Mouse (Mus musculus) hindbrain, postnatal 0 days (tissue): ENCODE measurements at regions not wholly inside any gene's neighbourhood (a gene's known extent, or its start where the extent isn't known, plus 50 kb on each side); places are given as distances from the start of the nearest gene placed in this dataset.
A peak's percentile ranks its signal among the peaks of the same experiment; 100 is the strongest.

ENCODE experiments used
- ATAC-seq: fragments of 200-750 bp; cut with Nextera tagmentation; 2 replicates; pipeline ENCODE4 v1.8.0; 2017; ENCODE audit warnings: mild to moderate bottlenecking, moderate TSS enrichment, moderate library complexity
- DNase-seq: peaks from one replicate; pipeline ENCODE4 v3.0.0-alpha.2; 2015; ENCODE audit warnings: low spot score
- H3K27ac ChIP-seq: fragments of 300-500 bp; sonication (generic); 2 replicates; pipeline ENCODE4 v1.5.1; 2014; ENCODE audit warnings: mild to moderate bottlenecking
- H3K27me3 ChIP-seq: fragments of 300-500 bp; sonication (generic); 2 replicates; pipeline ENCODE4 v1.6.1; 2014; ENCODE audit warnings: low read length, mixed read lengths; ENCODE audit not compliant: insufficient read depth
- H3K36me3 ChIP-seq: fragments of 300-500 bp; sonication (generic); 2 replicates; pipeline ENCODE4 v1.6.1; 2014; ENCODE audit warnings: low read length, mixed read lengths; ENCODE audit not compliant: insufficient read depth
- H3K4me1 ChIP-seq: fragments of 300-500 bp; sonication (generic); 2 replicates; pipeline ENCODE4 v1.6.1; 2014; ENCODE audit warnings: antibody characterized with exemption, low read length, mixed read lengths; ENCODE audit not compliant: insufficient read depth
- H3K4me2 ChIP-seq: fragments of 300-500 bp; sonication (generic); 2 replicates; pipeline ENCODE4 v1.6.1; 2014; ENCODE audit warnings: low read depth, mild to moderate bottlenecking, low read length, moderate library complexity, mixed read lengths
- H3K4me3 ChIP-seq: fragments of 300-500 bp; sonication (generic); 2 replicates; pipeline ENCODE4 v1.5.1; 2014; ENCODE audit warnings: low read length
- H3K9ac ChIP-seq: fragments of 300-500 bp; sonication (generic); replicated peaks from 2 replicates; pipeline ENCODE4 v1.6.1; 2014; ENCODE audit warnings: mild to moderate bottlenecking, low read length, moderate library complexity, mixed read lengths
- H3K9me3 ChIP-seq: fragments of 300-500 bp; sonication (generic); 2 replicates; pipeline ENCODE4 v1.6.1; 2016; ENCODE audit warnings: low read length, mixed read lengths
- CTCF ChIP-seq: IDR thresholded peaks from 2 replicates; pipeline ENCODE4 v1.5.1; 2016; ENCODE audit warnings: antibody characterized with exemption, control low read depth, low read depth
- WGBS: fragments of 180-500 bp; shearing (Covaris S2); extraction: QIAGEN DNeasy Blood & Tissue Kit; methylation state at CpG from one replicate; pipeline ENCODE4 v1.1.7; 2014; 5-methylcytosine and 5-hydroxymethylcytosine counted together

DNA sequence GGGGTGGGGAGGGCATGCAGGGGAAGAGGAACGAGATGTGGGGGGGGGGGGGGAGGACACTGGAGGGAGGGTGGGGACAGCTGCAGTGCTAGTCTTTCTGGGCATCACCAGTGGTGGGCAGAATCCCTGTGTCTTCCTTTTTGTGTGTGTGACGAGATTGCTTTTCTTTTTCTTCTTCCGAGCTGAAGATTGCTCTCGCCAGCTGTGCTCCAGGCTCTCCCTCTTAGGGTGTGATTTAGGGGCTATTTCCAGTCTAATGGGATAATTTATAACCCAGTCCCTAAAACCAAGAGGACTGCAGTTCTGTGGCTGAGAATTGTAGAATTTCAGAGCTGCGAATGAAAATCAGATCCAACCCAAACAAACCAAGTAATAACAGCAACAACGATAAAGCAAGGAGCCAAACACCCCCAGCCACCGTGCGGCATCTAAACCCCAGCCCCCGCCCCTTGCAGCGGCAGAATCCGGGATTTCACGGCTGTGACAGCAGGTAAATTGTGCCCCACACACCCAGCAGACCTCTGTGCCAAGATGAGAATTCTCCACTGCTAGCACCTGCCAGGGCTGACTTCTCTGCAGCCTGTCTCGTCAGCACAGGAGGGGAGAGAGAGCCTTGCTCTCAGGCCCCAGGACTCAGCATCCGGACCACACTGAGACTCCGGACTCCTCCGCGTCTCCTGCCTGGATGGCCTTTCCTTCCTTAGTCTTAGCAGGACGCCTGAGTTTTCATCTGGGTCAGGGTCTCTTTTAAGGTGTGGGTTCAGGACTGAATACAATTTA, 104.3 kb downstream of the Rpl14 start:
- H3K9me3 ChIP-seq, result no peaks in the 10 kb centered on the region
- ATAC-seq (no peak), DNase-seq (peak; percentile 25)
- peak overlapping the region; percentile 50 for H3K4me2 ChIP-seq
- no peaks in the 10 kb centered on the region for H3K36me3 ChIP-seq
- H3K27ac ChIP-seq, result no peak overlapping the region
- H3K4me1 ChIP-seq, result peaks cover 9% of the 10 kb centered on the region
- under 1% methylated on average over 17 of the region's 18 CpGs for WGBS
- no peaks in the 10 kb centered on the region for H3K27me3 ChIP-seq
- H3K4me3 ChIP-seq, result peak overlapping the region; percentile 25
- TF ChIP-seq CTCF, result no peak
- H3K9ac ChIP-seq, result peak overlapping the region; percentile 18; the same call in 1 of the 2 replicates

DNA sequence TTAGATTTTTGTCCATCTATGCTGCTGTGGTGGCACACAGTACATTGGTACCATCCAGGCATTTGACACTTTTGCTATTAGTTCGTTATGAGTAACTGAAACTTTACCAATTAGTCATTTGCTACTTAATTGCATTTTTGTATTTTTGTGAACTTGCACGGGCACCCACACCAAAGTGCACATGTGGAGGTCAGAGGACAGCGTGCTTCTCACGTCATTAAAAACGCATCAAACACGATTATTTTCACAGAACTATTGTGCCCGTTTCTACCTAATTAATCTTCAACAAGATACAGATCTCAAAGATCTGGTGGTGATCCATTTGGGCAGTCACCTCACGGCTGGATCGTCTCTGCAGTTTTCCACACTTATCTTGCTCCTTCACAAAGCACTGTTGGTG, 105.1 kb downstream of the Rpl14 start:
- WGBS, result 26% methylated on average over 9 of the region's 9 CpGs
- Histone ChIP-seq H3K9ac (no peak overlapping the region), H3K4me3 (no peak overlapping the region), H3K27me3 (no peaks in the 10 kb centered on the region), H3K9me3 (no peaks in the 10 kb centered on the region), H3K36me3 (no peaks in the 10 kb centered on the region), H3K27ac (no peak overlapping the region), H3K4me1 (peaks cover 9% of the 10 kb centered on the region), H3K4me2 (peak overlapping the region; percentile 50)
- no peak for DNase-seq
- no peak for ATAC-seq
- TF ChIP-seq CTCF, result no peak

DNA sequence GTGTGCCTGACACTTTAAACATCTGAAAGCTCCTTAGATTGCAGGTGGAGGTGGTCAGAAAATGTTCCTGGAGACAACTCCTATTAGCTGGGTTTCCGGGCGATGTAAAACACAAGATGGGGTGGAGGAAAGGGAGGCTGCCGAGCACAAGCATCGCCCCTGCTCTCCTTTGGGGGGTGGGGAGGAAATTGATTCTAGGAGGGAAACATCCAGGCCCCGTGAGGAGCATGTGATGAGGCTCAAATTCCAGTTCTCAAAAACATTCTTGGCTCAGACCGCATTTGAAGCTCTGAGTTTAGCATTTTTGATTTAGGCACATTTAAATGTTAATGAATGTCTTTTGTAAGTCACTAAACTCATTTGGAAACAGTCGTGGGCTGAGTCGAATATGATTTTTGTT, 105.5 kb downstream of the Rpl14 start:
- no peaks in the 10 kb centered on the region for H3K27me3 ChIP-seq
- ATAC-seq, result no peak

DNA sequence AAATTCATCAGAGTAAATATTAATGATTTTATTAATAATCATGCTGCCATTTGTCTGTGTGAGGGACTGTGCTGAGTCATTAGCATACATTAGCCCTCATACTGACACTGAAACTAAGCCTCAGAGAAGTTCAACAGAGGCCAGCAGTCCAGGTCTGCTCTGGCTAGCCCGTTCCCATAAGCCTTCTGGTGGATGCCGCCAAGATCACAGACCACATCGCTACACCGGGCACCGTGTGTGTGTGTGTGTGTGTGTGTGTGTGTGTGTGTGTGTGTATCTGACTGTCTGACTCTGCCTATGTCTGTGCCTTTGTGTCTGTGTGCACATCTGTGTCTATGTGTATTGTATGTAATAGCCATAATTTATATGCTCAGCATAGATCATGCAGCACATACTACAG, 106.0 kb downstream of the Rpl14 start:
- H3K4me3 ChIP-seq, result no peak overlapping the region
- no peaks in the 10 kb centered on the region for H3K36me3 ChIP-seq
- H3K4me1 ChIP-seq, result peaks cover 9% of the 10 kb centered on the region
- no peak for DNase-seq
- no peaks in the 10 kb centered on the region for H3K27me3 ChIP-seq
- H3K27ac ChIP-seq, result no peak overlapping the region
- H3K9ac ChIP-seq, result no peak overlapping the region
- ATAC-seq, result no peak
- no peaks in the 10 kb centered on the region for H3K9me3 ChIP-seq
- H3K4me2 ChIP-seq, result no peak overlapping the region
- TF ChIP-seq CTCF, result no peak
- WGBS, result 63% methylated on average over 5 of the region's 5 CpGs

More for the DNA sequence above, 105.5 kb downstream of the Rpl14 start:
- no peak overlapping the region for H3K9ac ChIP-seq
- no peak overlapping the region for H3K27ac ChIP-seq
- H3K4me2 ChIP-seq, result no peak overlapping the region
- no peak for DNase-seq
- WGBS, result 32% methylated on average over 8 of the region's 8 CpGs
- no peaks in the 10 kb centered on the region for H3K9me3 ChIP-seq
- TF ChIP-seq CTCF, result no peak
- no peak overlapping the region for H3K4me3 ChIP-seq
- H3K4me1 ChIP-seq, result peaks cover 9% of the 10 kb centered on the region
- H3K36me3 ChIP-seq, result no peaks in the 10 kb centered on the region

DNA sequence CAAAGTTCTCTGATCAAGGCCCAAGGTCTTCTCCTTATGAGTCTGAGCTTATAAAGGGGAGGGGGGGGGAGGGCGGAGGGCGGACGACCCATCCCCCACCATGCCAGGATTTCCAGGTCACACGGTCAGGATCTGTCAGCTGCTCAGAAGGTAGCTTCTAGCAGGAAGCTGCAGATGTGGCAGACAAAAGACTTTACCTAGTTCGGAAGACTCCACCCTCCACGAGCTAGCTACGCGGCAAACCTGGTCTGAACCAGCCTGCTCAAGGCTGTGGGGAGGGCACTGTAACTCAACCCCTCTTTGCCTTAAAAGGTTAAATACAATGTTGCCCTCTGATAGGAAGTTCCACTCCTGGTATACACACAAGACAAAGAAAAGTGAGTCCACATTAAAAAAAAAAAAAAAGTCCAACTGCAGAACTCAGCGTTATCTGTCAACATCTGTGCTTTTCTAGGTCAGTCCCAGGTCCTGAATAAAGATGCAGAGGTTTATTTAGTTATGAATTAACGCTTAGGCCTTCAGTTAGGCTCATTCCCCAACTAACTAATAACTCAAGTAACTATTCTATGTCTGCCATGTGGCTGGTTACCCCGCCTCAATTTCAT, 108.7 kb downstream of the Rpl14 start:
- H3K9ac ChIP-seq, result no peak overlapping the region
- no peak overlapping the region for H3K4me2 ChIP-seq
- H3K4me1 ChIP-seq, result peaks cover 4% of the 10 kb centered on the region; the same call in 1 of the 2 replicates
- no peak overlapping the region; the same call in 1 of the 2 replicates for H3K27ac ChIP-seq
- H3K9me3 ChIP-seq, result no peaks in the 10 kb centered on the region
- no peak for TF ChIP-seq CTCF
- no peak overlapping the region for H3K4me3 ChIP-seq
- DNase-seq, result no peak
- ATAC-seq, result no peak
- no peaks in the 10 kb centered on the region for H3K36me3 ChIP-seq
- no peaks in the 10 kb centered on the region for H3K27me3 ChIP-seq
- WGBS, result 54% methylated on average over 11 of the region's 11 CpGs

DNA sequence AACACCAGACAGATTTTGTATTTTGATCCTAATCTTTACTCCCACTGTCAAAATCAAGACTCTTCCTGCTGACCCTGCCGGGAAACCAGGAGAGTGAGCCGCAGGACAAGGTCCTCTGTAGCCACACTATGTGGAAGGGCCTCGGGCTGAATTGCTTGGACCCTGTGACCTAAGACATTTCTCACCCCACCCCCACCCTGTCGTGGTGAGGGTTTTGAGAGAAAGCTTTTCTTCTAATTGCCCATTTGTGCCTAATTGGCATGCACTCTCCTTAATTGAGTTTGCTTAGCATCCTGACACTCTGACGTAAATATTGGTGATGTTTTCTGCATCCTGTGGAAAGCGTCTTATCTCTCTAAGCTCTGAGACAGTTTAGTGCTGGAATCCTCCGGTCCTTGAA, 110.2 kb downstream of the Rpl14 start:
- WGBS, result 35% methylated on average over 7 of the region's 7 CpGs

DNA sequence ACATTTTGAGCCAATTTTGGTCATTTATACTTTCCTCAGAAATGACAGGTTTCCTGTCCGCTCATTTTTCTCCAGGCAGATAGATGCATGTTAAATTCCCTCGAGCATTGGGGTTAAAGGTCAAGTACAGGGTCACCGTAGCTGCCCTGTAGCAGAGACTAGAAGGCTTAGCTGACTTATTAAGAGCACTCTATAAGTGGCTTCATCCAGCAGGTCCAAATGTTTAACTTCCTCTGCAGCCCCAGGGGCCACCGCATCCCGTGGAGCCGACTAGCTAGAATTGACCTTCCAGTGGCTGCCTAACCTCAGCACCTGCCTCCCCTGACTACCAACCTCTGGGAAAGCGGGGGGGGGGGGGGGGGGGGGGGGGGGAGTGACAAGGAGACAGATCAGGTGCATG, 114.7 kb downstream of the Rpl14 start:
- Histone ChIP-seq H3K9ac (no peak overlapping the region), H3K4me2 (no peak overlapping the region), H3K9me3 (no peaks in the 10 kb centered on the region), H3K4me3 (no peak overlapping the region), H3K27ac (no peak overlapping the region), H3K4me1 (peaks cover 9% of the 10 kb centered on the region), H3K27me3 (no peaks in the 10 kb centered on the region), H3K36me3 (no peaks in the 10 kb centered on the region)
- WGBS, result 32% methylated on average over 6 of the region's 7 CpGs
- ATAC-seq (no peak), DNase-seq (no peak)
- no peak for TF ChIP-seq CTCF

More for the DNA sequence above, 110.2 kb downstream of the Rpl14 start:
- H3K9me3 ChIP-seq, result no peaks in the 10 kb centered on the region
- ATAC-seq, result no peak
- no peak overlapping the region for H3K9ac ChIP-seq
- H3K4me1 ChIP-seq, result no peaks in the 10 kb centered on the region
- H3K4me3 ChIP-seq, result no peak overlapping the region
- no peak overlapping the region for H3K27ac ChIP-seq
- H3K4me2 ChIP-seq, result no peak overlapping the region
- no peaks in the 10 kb centered on the region for H3K27me3 ChIP-seq
- TF ChIP-seq CTCF, result no peak
- DNase-seq, result no peak
- H3K36me3 ChIP-seq, result no peaks in the 10 kb centered on the region
